Mouse (Mus musculus) neutrophil, adult 83 days (primary cell): ENCODE results near the gene Gm13124. TPM values are rescaled to one million over a fixed set of nuclear protein-coding genes. Genes with fewer than 3 reads are reported as not detected.

Experiments
- total RNA-seq, 2 experiments: library from RNA; stranded (reverse); gene quantifications; one replicate each; pipeline ENCODE4 v1.2.4; 2023

Gene Gm13124
- not detected for total RNA-seq

DNA sequence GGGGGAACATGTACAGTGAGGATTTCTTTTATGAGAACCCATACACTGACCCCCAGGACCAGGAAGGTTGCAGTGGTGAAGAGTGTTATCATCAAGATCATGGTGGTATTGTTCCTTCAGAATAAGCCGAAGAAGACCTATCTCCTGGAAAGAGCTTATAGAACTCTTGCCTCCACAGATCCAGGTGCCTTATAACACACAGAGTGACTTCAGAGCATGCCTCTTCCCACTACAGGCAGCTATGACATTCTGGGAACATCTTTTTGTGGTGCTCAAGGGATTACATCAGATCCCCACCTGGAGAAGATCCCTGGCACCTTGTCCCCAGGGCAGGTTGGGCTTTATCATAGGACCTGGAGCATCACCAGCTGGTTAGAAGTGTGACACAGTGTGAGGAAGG is at the start of gene Gm13124:
Gene Gm13124, minus strand, starts transcription at position 101 of the 400 bp plus-strand sequence.

DNA sequence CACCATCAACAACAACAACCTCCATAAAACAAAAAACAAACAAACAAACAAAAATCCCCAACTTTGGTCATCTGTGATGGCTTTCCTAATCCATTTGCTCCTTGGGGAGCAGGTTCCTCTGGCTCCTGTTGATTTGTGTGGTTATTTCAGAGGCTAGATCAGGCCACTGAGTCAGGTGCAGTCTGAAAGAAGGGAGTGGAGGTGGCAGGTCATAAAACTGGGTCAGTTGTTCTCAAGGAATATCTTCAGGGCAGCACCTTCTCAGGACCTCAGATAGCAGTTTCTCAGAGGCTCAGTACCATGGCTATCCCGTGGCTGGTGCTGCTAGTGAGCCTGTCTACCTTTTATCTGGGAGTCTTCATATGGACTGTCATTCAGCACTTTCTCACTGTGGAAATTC is 48.5 kb upstream of the Gm13124 start, which contains the start of gene Aadacl4:
Gene Aadacl4, plus strand, starts transcription at position 301 of the 400 bp plus-strand sequence.

DNA sequence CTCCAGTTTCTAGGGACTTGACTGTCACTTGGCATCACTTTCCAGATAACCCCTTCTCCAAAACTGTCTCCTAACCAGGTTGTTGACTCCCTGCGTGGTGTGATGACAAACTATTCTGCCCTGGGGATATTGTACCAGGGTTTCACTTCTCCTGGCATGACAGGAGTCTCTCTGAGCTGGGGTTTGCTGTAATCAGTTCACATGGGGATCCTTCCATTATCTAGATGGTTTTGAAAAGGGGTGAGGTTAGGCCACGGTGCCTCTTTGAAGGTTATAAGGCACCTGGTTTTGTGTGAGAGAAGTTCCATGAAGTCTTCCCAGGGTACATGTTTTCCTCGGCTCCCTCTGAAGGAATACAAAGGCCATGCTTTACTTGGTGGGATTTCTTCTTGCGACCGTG is 45.4 kb downstream of the Gm13124 start, which contains the start of gene 9430007A20Rik:
Gene 9430007A20Rik, plus strand, starts transcription at position 301 of the 400 bp plus-strand sequence.

Other genes with a start within 250 kb of the Gm13124 start
- gene Gm13128, start 234.9 kb downstream of the Gm13124 start, total RNA-seq: not detected
- gene Gm13119, start 207.2 kb downstream of the Gm13124 start, total RNA-seq: not detected
- gene Pramef20, start 187.2 kb downstream of the Gm13124 start, total RNA-seq: not detected
- gene Pramef12, start 156.7 kb downstream of the Gm13124 start, total RNA-seq: not detected
- not detected for gene 1700012P22Rik, start 126.4 kb downstream of the Gm13124 start, total RNA-seq
- not detected for gene Gm9944, start 111.8 kb downstream of the Gm13124 start, total RNA-seq
- not detected for gene Aadacl3, start 101.4 kb downstream of the Gm13124 start, total RNA-seq
- not detected for gene 9430007A20Rik, start 45.3 kb downstream of the Gm13124 start, total RNA-seq
- not detected for gene Aadacl4, start 48.6 kb upstream of the Gm13124 start, total RNA-seq
- gene Gm436, start 121.2 kb upstream of the Gm13124 start, total RNA-seq: not detected
- gene Gm13178, start 156.3 kb upstream of the Gm13124 start, total RNA-seq: not detected
- not detected for gene Gm438, start 221.4 kb upstream of the Gm13124 start, total RNA-seq